Mouse (Mus musculus): ENCODE measurements around the gene Nfib. TPM values are rescaled to one million over a fixed set of nuclear protein-coding genes. Genes with fewer than 3 reads are reported as not detected.

Nfib gene
- total and polyA plus RNA-seq, 3 experiments, result 0.04 to 0.11 (median 0.09) TPM

GRCm38 (mm10) chr4:82480635-82481034 lies 224.9 kb downstream of the Nfib start:
- no peak for DNase-seq (ENCODE audit: extremely low read depth)
- no peaks in the 10 kb centered on the region for H3K9me3 ChIP-seq (replicated peaks; ENCODE audit: low read length)
- no peaks in the 10 kb centered on the region for H3K79me2 ChIP-seq (replicated peaks; ENCODE audit: control insufficient read depth, extremely low read depth, insufficient read depth, poor library complexity, severe bottlenecking)
- no peak overlapping the region for H3K27ac ChIP-seq (ENCODE audit: insufficient read depth, low read depth)
- no peaks in the 10 kb centered on the region for H3K27me3 ChIP-seq (replicated peaks)
- peaks cover 0 to 4% of the 10 kb centered on the region in 2 experiments; a peak in 1 of 4 replicates for H3K4me1 ChIP-seq (ENCODE audit: control insufficient read depth in 1 of 2, insufficient read depth in 2 of 2)
- no peak overlapping the region for H3K4me2 ChIP-seq (ENCODE audit: insufficient read depth, low read depth, poor library complexity, severe bottlenecking)
- no peak overlapping the region for H3K9ac ChIP-seq (ENCODE audit: insufficient read depth, low read depth)
- TF ChIP-seq ZNF384 (IDR thresholded peaks at IDR 0.05; ENCODE audit: low read depth, low read length) (no peak), CHD1 (IDR thresholded peaks at IDR 0.05; ENCODE audit: low read depth, low read length) (no peak), KAT2A (IDR thresholded peaks at IDR 0.05; ENCODE audit: insufficient replicate concordance, low read length) (no peak)
- in situ Hi-C loops (cut with MboI; ENCODE audit: low pct_ligation_motif_present, low pct_unique_long_range_greater_than_20kb, low sequenced_read_pairs) (no loop called here), dilution Hi-C loops (cut with MboI; ENCODE audit: extremely low pct_ligation_motif_present, extremely low pct_unique_long_range_greater_than_20kb, low sequenced_read_pairs) (no loop called here)
- no peaks in the 10 kb centered on the region for H3K36me3 ChIP-seq (replicated peaks in 1 of 2; ENCODE audit: control insufficient read depth in 1 of 2, insufficient read depth in 1 of 2, low read length in 1 of 2)
- no peak overlapping the region for H3K4me3 ChIP-seq (replicated peaks in 1 of 3; ENCODE audit: low read depth in 2 of 3, low read length in 2 of 3, poor library complexity in 1 of 3)

GRCm38 (mm10) chr4:82479394-82479793 lies 226.2 kb downstream of the Nfib start:
- Histone ChIP-seq H3K9me3 (replicated peaks; ENCODE audit: low read length) (no peaks in the 10 kb centered on the region), H3K4me1 (ENCODE audit: control insufficient read depth in 1 of 2, insufficient read depth in 2 of 2) (no peaks in the 10 kb centered on the region), H3K27ac (ENCODE audit: insufficient read depth, low read depth) (no peak overlapping the region), H3K79me2 (replicated peaks; ENCODE audit: control insufficient read depth, extremely low read depth, insufficient read depth, poor library complexity, severe bottlenecking) (no peaks in the 10 kb centered on the region), H3K4me2 (ENCODE audit: insufficient read depth, low read depth, poor library complexity, severe bottlenecking) (no peak overlapping the region), H3K9ac (ENCODE audit: insufficient read depth, low read depth) (no peak overlapping the region), H3K27me3 (replicated peaks) (no peaks in the 10 kb centered on the region), H3K4me3 (replicated peaks in 1 of 3; ENCODE audit: low read depth in 2 of 3, low read length in 2 of 3, poor library complexity in 1 of 3) (no peak overlapping the region), H3K36me3 (replicated peaks in 1 of 2; ENCODE audit: control insufficient read depth in 1 of 2, insufficient read depth in 1 of 2, low read length in 1 of 2) (no peaks in the 10 kb centered on the region)
- DNase-seq (ENCODE audit: extremely low read depth), result peak; percentile 10
- dilution Hi-C loops (cut with MboI; ENCODE audit: extremely low pct_ligation_motif_present, extremely low pct_unique_long_range_greater_than_20kb, low sequenced_read_pairs), result no loop called here
- peak in 1 of 2 experiments; percentile 36; a peak in 2 of 4 replicates for TF ChIP-seq CTCF (conservative IDR thresholded peaks at IDR 0.05 in 1 of 2, IDR thresholded peaks at IDR 0.05 in 1 of 2; ENCODE audit: low read depth in 2 of 2, low read length in 2 of 2)
- TF ChIP-seq RAD21 (IDR thresholded peaks at IDR 0.05; ENCODE audit: low read depth, low read length), result no peak
- TF ChIP-seq NRF1 (IDR thresholded peaks at IDR 0.05; ENCODE audit: low read depth, low read length), result no peak
- in situ Hi-C loops (cut with MboI; ENCODE audit: low pct_ligation_motif_present, low pct_unique_long_range_greater_than_20kb, low sequenced_read_pairs), result no loop called here

GRCm38 (mm10) chr4:82477742-82478141 lies 227.8 kb downstream of the Nfib start:
- in situ Hi-C loops (cut with MboI; ENCODE audit: low pct_ligation_motif_present, low pct_unique_long_range_greater_than_20kb, low sequenced_read_pairs) (no loop called here), dilution Hi-C loops (cut with MboI; ENCODE audit: extremely low pct_ligation_motif_present, extremely low pct_unique_long_range_greater_than_20kb, low sequenced_read_pairs) (no loop called here)
- Histone ChIP-seq H3K9me3 (replicated peaks; ENCODE audit: low read length) (no peaks in the 10 kb centered on the region), H3K36me3 (replicated peaks in 1 of 2; ENCODE audit: control insufficient read depth in 1 of 2, insufficient read depth in 1 of 2, low read length in 1 of 2) (no peaks in the 10 kb centered on the region), H3K4me1 (ENCODE audit: control insufficient read depth in 1 of 2, insufficient read depth in 2 of 2) (no peaks in the 10 kb centered on the region), H3K79me2 (replicated peaks; ENCODE audit: control insufficient read depth, extremely low read depth, insufficient read depth, poor library complexity, severe bottlenecking) (no peaks in the 10 kb centered on the region), H3K9ac (ENCODE audit: insufficient read depth, low read depth) (no peak overlapping the region), H3K4me3 (replicated peaks in 1 of 3; ENCODE audit: low read depth in 2 of 3, low read length in 2 of 3, poor library complexity in 1 of 3) (no peak overlapping the region), H3K27me3 (replicated peaks) (no peaks in the 10 kb centered on the region), H3K27ac (ENCODE audit: insufficient read depth, low read depth) (no peak overlapping the region), H3K4me2 (ENCODE audit: insufficient read depth, low read depth, poor library complexity, severe bottlenecking) (no peak overlapping the region)
- TF ChIP-seq MAFK (IDR thresholded peaks at IDR 0.05; ENCODE audit: insufficient replicate concordance, low read length) (no peak), ZNF384 (IDR thresholded peaks at IDR 0.05; ENCODE audit: low read depth, low read length) (no peak), POLR2A (IDR thresholded peaks at IDR 0.05; ENCODE audit: low read depth, low read length) (no peak), RAD21 (IDR thresholded peaks at IDR 0.05; ENCODE audit: low read depth, low read length) (no peak), TCF12 (IDR thresholded peaks at IDR 0.05; ENCODE audit: low read depth, low read length) (no peak), MEF2A (IDR thresholded peaks at IDR 0.05; ENCODE audit: borderline replicate concordance, low read depth, low read length) (no peak), CHD1 (IDR thresholded peaks at IDR 0.05; ENCODE audit: low read depth, low read length) (no peak), SMC3 (IDR thresholded peaks at IDR 0.05; ENCODE audit: low read depth, low read length) (no peak), CHD2 (IDR thresholded peaks at IDR 0.05; ENCODE audit: low read length) (no peak), USF1 (IDR thresholded peaks at IDR 0.05; ENCODE audit: low read depth, low read length) (no peak), JUN (IDR thresholded peaks at IDR 0.05; ENCODE audit: insufficient read depth, low read depth, low read length) (no peak), KAT2A (IDR thresholded peaks at IDR 0.05; ENCODE audit: insufficient replicate concordance, low read length) (no peak), ZC3H11A (IDR thresholded peaks at IDR 0.05; ENCODE audit: low read depth, low read length) (no peak), MXI1 (IDR thresholded peaks at IDR 0.05; ENCODE audit: low read depth, low read length) (no peak), SIN3A (IDR thresholded peaks at IDR 0.05; ENCODE audit: low read length) (no peak), ETS1 (conservative IDR thresholded peaks at IDR 0.05; ENCODE audit: low read depth, low read length) (no peak), EP300 (IDR thresholded peaks at IDR 0.05; ENCODE audit: low read length) (no peak), NRF1 (IDR thresholded peaks at IDR 0.05; ENCODE audit: low read depth, low read length) (no peak), GABPA (IDR thresholded peaks at IDR 0.05; ENCODE audit: insufficient replicate concordance, low read depth, low read length) (no peak)
- DNase-seq (ENCODE audit: extremely low read depth), result no peak

All from CH12.LX (cell line).